Mouse (Mus musculus): Measurements from ENCODE around the gene Plekhm2. TPM values are rescaled to one million over a fixed set of nuclear protein-coding genes. Genes with fewer than 3 reads are reported as not detected.

Plekhm2 gene
- polyA plus RNA-seq (2017; shearing (Covaris generic)), result 11.3 TPM

GRCm38 (mm10) chr4:141664799-141665198, at the start of gene Plekhm2:
Gene Plekhm2, minus strand, starts transcription at chr4:141664899.

DNA sequence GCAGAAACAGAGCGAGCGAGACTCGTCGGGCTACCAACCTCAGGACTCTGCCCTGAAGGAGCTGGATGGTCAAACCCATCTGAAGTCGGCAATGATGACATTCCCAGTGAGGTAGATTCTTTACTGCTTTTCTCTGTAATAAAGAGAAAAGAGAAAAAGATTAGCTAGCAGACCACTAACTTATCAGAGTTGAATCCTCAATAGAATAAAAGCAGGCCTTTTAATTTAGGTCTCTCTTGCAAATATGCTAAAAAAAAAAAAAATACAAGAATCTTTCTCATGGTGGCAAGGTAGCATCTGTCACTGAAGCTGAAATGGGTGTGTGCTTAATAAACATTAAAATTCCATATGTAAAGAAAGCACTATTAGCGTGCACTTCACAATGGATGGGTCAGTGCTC, 20.8 kb upstream of the Plekhm2 start, which contains the start of gene Rsc1a1:
Gene Rsc1a1, minus strand, starts transcription at position 101 of the 400 bp plus-strand sequence.

GRCm38 (mm10) chr4:141623666-141624065, 41.0 kb downstream of the Plekhm2 start, which contains the start of gene Slc25a34:
Gene Slc25a34, minus strand, starts transcription at chr4:141623821.

DNA sequence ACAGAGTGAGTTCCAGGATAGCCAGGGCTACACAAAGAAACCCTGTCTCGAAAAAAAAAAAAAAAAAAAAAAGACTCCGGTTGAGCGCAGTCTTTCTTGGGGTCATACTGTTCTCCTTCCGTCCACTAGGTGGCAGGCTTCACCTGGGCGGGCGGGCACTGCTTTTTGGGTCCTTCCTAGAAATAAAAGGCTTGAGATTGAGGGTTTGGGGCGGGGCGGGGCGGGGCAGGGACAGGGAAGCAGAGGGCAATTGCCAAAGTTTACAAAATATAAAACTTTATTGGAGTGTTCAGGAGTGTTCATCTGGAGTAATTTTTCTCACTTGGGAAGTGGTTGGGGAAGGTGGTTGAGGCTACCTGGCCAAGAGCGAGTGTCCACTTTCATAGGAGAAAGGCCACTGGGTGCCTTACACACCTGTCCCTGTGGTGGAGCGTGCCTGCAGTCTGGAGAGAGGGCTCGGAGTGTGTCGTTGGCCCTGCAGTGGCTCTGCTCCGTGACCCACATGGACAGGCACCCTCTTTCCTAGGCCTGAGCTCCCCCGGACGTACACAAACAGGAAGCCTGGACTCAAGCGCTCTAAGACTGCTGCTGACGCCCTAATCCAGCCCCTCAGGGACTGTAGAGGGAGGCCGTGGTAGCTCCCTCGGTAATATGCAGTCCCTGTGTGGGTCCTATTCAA, 46.0 kb downstream of the Plekhm2 start, which contains the start of gene Tmem82:
Gene Tmem82, minus strand, starts transcription at position 69 of the 679 bp plus-strand sequence.

DNA sequence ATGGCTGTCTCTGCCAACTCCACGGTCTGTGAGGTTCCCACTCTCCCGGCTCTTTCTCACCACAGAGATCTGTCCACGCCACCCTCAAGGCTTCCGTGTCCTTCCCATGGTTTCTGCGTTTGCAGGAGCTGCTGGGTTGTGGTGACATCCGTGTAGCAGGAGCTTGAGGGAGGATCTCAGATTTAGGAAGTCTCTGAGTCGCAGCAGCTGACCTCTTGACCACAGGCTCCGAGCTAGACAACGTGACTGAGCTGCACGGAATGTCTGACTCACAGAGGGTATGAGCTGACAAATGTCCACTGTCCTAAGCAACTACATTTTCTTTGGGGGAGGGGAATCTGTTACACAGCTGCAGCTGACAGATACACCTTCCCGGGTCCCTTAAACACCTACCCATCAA, 58.8 kb downstream of the Plekhm2 start, which contains the start of gene Fblim1:
Gene Fblim1, minus strand, starts transcription at position 236 of the 400 bp plus-strand sequence.

Other genes starting within 250 kb of the Plekhm2 start
- 0.30 TPM for gene Clcnkb, start 248.9 kb downstream of the Plekhm2 start, polyA plus RNA-seq (2017; shearing (Covaris generic))
- not detected for gene Hspb7, start 244.1 kb downstream of the Plekhm2 start, polyA plus RNA-seq (2017; shearing (Covaris generic))
- gene Srarp, start 228.8 kb downstream of the Plekhm2 start, polyA plus RNA-seq (2017; shearing (Covaris generic)), result not detected
- gene Zbtb17, start 220.2 kb downstream of the Plekhm2 start, polyA plus RNA-seq (2017; shearing (Covaris generic)), result 36.6 TPM
- 40.6 TPM for gene Spen, start 126.3 kb downstream of the Plekhm2 start, polyA plus RNA-seq (2017; shearing (Covaris generic))
- gene Fblim1, start 58.8 kb downstream of the Plekhm2 start, polyA plus RNA-seq (2017; shearing (Covaris generic)), result 0.19 TPM
- 0.12 TPM for gene Tmem82, start 46.3 kb downstream of the Plekhm2 start, polyA plus RNA-seq (2017; shearing (Covaris generic))
- not detected for gene Slc25a34, start 41.1 kb downstream of the Plekhm2 start, polyA plus RNA-seq (2017; shearing (Covaris generic))
- not detected for gene Rsc1a1, start 20.7 kb upstream of the Plekhm2 start, polyA plus RNA-seq (2017; shearing (Covaris generic))
- gene Ddi2, start 58.5 kb upstream of the Plekhm2 start, polyA plus RNA-seq (2017; shearing (Covaris generic)), result 25.9 TPM
- gene Agmat, start 81.8 kb upstream of the Plekhm2 start, polyA plus RNA-seq (2017; shearing (Covaris generic)), result not detected
- gene Dnajc16, start 126.0 kb upstream of the Plekhm2 start, polyA plus RNA-seq (2017; shearing (Covaris generic)), result 4.5 TPM
- gene Casp9, start 128.7 kb upstream of the Plekhm2 start, polyA plus RNA-seq (2017; shearing (Covaris generic)), result 18.5 TPM
- 0.47 TPM for gene Cela2a, start 161.3 kb upstream of the Plekhm2 start, polyA plus RNA-seq (2017; shearing (Covaris generic))
- not detected for gene Ctrc, start 181.5 kb upstream of the Plekhm2 start, polyA plus RNA-seq (2017; shearing (Covaris generic))
- 114 TPM for gene Efhd2, start 210.0 kb upstream of the Plekhm2 start, polyA plus RNA-seq (2017; shearing (Covaris generic))